Mouse (Mus musculus) mesoderm, embryonic 11.5 days (tissue): ENCODE results near the gene Tcf3.

ENCODE experiments used
- DNase-seq: peaks from one replicate; pipeline ENCODE4 v3.0.0-alpha.2; 2012; ENCODE audit warnings: low read depth, low spot score

The Tcf3 gene

DNA sequence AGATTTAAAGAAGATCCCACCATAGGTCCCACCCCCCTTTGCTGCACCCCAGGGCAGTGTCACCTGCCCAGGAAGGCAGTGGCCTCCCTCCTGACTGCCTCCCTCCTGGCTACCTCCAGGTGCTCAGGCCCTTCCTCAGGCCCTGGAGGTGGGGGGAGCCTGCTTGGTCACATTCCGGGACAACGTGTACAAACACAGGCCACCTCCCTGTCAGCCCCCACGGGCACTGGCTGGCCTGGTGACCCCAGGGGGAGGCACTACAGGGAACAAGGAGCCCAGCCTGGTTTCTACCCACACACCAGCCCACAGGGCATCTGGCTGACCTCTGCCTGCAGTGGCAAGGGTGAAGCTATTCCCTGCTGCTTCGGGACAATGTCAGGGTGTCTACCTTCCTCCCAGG, 4.5 kb upstream of the Tcf3 start:
- no peak for DNase-seq

DNA sequence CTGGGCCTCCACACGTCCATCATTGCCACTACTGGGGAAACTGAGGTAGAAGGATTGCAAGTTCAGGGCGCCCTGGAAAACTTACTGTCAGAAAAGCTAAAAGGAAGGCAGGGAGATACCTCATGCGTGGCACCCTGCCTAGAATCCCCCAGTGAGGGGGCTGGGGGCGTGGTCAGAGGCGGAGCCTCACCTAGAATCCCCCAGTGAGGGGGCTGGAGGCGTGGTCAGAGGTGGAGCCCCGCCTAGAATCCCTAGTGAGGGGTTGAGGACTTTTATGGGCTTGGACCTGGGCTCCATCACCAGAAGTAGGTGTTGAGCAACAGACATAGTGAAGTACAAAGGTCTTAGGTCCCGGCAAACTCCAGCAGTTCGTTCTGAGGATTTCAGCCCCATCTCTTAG, 2.8 kb upstream of the Tcf3 start:
- DNase-seq = no peak

DNA sequence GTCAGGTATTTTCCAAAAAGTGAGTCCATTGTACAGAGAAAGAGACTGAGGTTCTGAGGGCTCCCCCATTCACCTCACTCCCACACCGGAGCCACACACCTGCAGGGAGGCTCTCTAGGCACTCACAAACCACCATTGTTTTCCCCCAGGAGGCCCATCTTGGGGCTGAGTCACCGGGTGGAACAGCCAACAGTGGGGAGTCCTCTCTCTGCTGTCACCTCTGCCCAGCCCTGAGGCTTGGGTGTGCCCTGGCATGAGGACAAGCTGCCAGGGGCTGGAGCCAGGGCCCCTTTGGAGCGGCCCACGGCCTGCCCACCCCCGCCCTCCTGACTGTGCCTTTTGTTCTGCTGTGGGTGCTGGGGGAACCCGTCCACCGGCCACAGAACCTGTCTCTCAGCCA, 2.3 kb upstream of the Tcf3 start:
- no peak for DNase-seq

DNA sequence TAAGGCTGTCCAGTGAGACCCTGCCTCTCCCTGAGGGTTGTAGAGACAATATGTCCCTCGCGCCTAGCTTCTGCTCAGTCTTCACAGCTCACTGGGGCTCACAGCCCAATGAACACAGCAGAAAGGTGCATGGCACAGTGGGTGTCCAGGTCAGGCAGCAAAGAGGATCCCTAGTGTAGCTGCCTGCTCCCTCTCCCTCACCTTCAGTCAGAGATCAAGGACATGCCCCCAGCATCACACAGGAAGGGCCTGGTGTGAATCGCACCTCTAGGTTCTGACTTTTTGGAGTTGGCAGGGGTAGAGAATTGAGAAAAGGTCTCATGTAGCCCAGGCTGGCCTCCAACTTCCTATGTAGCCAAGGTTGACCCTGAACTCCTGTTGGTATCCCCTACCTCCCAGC, 1.4 kb upstream of the Tcf3 start:
- DNase-seq = no peak

DNA sequence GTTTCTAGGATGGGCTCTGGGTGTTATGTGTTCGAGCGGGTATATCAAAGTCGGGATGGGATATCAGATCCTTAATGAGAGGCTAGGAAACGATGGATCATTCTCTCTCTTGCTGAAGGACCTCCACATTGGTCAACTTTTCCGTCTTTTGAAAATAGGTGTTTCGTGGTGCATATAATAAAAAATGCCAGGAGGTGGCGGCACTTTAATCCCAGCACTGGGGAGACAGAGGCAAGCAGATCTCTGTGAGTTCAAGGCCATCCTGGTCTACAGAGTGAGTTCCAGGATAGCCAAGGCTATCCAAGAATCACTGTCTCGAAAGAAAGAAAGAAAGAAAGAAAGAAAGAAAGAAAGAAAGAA, 766 bp upstream of the Tcf3 start:
- no peak for DNase-seq

DNA sequence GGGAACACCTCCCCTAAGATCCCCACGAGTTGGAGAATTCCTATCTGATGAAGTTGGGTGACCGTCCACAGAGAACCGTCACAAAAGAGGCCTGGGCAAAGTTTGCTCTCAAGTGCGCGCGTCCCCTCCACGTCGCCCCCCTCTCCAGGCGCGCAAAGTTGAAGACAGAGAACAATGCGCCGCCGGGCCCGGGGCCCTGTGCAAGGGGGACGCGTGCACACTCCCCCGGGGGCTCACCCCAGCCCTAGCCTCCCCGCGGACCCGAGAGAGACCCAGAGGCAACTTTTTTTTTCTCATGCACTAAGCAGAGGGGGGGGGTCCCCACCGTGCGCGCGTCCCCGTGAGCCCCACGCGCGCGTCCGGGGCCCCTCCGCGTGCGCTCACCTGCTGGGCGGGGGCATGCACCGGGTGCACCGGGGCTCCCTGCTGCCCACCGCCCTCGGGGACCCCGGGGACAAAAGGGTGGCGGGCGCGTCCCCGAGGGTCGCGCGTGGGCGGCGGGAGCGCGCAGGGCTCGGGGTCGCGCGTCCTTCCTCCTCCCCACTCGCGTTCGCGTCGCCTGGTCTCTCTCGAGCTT, 423 bp downstream of the Tcf3 start:
- peak; percentile 60 for DNase-seq

DNA sequence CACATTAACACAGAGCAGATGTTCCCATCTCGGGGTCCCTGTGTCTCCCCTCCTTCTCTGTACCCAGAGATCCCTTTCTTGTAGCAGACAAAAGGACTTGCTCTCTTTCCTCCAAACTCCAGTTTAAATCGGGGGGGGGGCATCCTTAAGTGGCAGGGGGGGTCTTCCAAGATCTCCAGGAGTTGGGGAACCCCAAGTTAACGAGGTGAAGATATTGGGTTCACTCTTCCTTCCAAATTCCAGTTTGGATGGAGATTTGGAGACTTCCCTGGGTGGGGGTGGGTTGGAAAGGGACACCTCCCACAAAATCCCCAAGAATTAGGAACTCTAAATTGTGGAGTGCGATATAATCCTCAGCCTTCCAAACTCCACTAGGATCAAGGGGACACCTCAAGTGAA, 1.1 kb downstream of the Tcf3 start:
- no peak for DNase-seq

DNA sequence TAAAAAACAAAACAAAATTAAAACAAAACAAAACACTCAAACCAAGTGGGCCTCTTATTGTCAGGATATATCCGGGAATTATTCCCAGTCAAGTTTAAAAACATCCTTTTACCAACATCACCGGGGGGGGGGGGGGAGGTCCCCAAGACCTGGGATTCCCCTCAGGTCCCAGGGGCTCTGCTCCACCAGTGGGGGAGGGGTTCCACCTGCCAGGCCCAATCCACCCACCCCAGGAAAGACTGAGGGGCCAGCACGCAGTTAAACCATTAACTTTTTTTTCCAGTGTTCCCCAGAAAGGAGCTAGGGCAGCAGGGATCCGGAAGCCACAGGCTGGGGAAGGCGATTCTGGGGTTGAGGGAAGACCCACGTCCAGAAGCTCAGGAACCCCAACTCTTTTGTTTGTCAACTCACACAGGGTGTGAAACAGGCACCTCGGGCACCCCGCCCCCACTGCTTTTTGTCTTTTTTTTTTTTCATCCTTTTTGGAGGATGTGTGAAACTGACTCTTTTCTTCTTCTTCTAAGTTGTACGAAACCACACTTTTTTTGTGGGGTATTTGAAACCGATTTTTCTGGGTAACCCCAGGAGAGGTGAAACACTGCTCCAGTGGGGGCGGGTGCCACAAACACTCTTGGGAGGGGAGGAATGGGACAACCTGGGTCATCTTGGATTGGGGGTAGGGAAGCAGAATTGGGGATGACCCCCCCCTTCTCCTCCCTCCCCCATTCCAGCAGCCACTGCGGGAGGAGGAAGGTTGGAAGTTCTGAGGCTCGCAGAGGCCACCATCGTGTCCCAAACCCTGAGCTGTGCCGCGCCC, 1.7 kb downstream of the Tcf3 start:
- DNase-seq = no peak

DNA sequence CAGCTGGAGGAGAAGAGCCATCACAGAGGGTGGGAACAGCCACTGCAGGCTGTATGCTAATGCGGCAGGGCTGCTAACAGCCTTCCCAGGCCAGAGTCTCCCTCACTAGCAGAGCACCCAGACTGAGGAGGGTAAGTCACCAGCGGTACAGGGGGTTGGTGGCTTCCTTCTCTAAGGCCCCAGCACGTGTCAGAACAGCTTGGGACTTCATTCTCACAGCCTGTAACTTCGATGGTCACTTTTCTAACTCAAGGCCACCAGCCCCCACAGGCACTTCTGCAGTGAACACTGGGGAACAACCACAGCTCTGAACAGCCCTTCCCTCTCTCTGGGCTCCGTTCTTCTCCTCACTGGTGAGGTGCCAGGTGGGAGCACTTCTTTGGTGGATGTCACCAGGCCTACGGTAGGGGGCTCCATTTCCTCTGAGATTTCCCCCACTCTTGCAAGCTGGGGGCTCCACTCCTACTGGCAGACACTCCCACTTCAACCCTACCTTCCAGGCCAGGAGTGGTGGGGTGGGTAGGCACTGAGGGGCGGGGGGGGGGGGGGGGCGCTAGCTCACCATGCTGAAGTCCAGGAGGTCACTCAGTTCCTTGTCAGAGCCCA, 3.0 kb downstream of the Tcf3 start:
- no peak for DNase-seq

DNA sequence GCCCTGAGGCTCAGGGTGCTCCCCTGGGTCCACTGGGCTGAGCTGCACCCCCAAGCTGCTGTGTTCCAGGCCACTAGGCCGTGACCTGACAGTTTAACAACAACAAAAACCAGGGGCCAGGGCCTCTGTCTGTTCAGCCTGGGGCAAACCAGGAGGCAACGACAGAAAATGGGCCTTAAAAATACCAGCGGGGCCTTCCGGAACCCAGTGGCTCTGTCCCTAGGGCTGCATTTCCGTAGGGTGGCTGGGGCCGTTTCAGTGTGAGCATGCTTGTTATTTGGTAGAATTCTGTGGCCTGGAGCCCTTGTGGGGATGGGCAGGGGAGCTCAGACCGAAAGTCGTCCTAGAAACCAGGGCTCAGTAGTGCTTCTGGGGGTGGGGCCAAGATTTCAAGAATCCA, 3.6 kb downstream of the Tcf3 start:
- DNase-seq = no peak

DNA sequence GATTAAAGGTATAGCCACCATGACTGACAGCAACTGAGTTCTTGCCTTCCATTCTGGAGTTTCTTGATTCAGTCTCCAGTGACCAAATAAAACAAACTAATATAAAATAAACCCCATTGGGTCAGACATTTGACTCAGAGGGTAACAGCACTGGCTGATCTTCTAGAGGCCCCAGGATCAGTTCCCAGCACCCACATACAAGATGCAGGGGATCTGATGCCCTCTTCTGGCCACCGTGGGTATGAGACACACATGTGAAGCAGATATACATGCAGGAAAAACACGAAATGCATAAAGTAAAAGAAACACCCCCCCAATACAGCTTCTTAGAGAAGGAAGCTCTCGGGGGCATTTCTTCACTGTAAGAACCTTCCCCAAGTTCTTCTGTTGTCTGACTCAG, 8.4 kb downstream of the Tcf3 start:
- DNase-seq = no peak

DNA sequence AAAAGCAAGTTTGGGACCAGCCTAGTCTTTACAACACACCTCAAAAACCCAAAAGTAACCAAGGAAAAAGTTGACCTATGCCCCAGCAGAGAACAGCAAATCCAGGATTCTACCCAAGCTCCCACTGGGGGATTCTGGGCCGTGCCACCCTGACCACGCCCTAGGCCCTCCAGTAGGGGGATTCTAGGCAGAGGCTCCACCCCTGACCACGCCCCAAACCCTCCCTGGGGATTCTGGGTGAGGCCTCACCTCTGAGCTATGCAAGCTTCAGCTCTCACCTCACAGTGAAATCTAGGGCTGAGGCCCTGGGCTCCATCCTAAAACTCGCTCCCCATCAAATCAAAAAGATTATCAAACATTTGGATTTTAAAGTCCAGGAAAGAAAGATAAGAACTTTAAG, 9.9 kb downstream of the Tcf3 start:
- peak; percentile 47 for DNase-seq

DNA sequence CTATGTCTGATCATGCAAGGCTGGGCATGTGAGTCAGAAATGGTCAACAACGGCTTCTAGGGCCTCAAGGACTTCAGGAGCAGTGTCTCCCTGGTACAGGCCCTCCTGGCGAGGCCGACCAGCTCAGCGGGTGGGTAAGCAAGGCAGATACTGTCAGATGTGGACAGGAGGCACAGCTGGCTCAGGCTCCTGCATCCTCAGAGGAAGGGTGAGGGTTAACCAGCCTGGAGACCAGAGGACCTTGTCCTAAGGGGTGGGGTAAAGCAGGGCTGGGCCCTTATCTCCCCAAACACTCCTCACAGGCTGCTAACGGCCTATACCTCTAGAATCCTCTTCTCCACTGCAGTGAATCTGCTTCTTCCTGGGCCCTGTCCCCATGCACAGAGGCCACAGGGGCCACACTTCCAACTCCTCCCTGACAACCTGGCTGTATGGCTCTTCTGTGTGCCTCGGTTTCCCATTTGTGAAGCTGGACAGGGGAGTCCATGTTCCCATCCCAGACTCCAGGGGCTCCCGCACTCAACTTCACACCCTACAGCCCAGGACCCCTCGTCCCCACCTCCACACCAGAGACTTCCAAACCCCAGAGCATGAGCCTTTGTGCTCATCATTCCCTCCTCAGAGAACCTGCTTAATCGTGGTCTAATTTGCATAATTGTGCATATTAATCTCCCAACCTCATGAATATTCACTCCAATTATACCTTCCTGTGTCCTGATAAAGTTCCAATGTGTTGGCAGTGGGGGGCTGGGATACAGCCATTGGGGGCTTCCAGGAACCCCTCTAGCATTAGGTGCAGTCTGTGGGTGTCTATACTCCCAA, 11.6 kb downstream of the Tcf3 start:
- DNase-seq = no peak

DNA sequence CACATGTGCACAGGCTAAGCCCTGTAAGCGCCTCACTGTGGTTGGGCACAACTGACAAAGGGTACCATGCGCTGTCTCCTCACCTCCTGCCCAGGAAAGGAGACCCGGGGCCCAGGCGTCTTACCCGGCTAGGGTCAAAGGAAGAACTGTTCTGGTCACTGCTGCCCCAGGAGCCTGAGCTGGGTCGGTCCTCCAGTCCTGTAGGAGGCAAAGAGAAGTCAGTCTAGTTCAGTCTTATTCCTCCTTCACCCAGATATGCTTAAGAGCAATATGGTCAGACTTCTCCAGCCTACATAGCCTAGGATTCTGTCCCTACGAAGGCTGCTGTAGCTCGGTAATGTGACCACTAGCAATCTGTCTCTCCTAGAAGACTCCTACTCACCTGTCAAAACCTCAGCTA, 12.2 kb downstream of the Tcf3 start:
- DNase-seq = no peak

DNA sequence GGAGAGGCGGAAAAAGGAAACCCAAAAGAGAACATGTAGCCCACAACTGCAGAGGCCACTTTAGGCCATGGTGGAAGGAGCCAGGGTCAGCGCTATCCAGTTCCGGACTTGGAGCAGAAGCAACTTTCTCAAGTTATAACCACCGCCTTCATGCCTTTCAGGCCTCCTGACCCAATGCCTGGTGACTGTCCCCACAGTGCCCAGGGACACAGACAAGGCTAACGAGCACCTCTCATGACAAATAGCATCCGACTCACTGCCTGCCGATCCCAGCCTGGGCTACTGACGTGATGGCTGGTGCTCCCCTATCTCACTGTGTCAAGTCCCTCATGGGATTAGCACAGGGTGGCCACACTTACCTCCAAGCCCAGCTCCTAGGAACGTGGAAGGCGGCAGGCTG, 12.7 kb downstream of the Tcf3 start:
- DNase-seq = no peak

DNA sequence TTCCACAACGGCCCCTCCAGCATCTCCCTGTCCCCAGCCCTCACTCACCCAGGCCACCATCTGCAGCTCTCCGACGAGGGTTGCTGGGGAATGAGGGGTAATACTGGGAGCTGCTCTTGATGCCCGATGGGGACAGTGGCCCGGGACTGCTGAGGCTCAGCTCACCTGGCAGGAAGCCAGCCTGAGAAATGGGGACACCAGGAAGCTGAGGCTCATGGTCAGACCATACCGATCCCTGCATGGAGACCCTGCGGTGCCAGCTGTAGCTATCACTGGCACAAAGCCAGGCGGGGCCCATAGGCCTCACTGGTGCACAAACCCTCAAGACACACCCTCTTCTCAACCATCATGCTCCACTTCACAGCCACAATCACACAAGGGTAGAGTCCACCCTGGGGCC, 14.0 kb downstream of the Tcf3 start:
- no peak for DNase-seq

DNA sequence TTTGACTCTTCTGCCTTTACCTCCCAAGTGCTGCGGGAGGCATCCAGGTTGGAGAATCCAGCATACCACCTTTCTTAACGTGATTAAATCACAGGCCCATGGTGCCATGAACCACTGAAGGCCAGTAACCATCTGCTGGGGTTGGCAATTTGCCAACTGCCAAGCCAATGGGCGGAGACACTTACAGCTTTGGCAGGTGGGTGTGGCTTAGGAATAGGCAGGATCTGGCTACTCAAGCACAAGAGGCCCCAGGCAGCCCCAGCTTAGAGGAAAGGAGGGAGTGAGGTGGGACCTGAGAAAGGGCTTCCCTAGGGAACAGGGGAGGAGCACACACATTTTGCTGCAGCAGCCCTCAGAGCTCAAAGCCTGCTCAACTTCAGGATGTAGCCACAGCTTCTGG, 15.1 kb downstream of the Tcf3 start:
- DNase-seq = no peak

DNA sequence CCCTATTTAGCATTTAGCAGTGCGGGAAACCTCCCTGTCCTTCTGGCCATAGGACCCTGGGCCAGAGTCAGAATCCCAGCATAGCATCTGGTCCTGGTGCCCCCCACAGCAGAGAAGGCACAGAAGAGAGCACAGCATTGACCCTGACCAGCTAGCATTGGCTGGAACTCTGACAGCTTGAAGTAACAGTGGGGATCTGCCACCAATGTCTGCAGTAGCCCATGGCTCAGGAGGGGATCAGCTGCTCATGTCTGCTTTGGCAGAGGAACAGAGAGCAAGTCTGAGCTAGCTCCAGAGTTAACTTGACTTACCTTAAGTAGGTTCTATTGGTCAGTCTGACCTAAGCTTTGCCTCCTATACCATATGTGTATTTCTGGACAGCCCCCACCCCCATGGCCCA, 15.6 kb downstream of the Tcf3 start:
- DNase-seq = no peak

DNA sequence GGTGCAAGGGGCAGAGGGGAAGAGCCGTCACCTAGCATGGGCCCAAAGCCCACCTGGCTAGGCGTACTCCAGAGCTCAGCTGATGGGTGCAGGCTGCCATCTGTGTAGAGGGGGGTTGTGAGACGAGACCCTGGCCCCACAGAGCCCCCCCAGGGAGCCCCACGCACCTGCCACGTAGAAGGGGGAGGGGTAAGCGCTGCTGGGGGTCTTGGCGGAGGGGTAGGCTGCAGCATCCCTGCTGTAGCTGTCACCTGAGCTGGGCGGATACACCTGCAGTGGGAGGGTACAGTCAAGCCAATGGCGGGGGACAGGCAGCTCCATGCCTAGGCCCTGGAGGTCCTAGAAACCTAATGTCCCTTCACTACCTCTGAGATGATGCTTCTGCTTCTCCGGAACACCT, 16.1 kb downstream of the Tcf3 start:
- DNase-seq = no peak

DNA sequence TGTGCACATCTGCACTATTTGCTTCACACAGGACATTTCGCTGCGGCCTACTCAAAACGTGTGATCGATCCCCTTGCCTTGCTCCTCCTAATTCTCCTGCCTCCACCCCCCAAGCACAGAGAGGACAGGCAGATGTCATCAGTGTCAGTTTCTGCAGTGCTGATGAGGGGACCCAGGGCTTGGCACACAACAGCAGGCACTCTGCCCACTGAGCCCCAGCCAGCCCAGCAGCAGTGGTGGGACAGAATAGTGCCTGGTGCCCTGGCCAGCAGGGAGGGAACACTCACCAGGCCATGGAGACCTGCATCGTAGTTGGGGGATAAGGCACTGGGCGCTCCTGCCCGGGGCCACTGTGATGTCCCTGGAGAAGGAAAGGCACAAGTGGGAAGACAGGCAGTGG, 17.9 kb downstream of the Tcf3 start:
- DNase-seq = no peak

DNA sequence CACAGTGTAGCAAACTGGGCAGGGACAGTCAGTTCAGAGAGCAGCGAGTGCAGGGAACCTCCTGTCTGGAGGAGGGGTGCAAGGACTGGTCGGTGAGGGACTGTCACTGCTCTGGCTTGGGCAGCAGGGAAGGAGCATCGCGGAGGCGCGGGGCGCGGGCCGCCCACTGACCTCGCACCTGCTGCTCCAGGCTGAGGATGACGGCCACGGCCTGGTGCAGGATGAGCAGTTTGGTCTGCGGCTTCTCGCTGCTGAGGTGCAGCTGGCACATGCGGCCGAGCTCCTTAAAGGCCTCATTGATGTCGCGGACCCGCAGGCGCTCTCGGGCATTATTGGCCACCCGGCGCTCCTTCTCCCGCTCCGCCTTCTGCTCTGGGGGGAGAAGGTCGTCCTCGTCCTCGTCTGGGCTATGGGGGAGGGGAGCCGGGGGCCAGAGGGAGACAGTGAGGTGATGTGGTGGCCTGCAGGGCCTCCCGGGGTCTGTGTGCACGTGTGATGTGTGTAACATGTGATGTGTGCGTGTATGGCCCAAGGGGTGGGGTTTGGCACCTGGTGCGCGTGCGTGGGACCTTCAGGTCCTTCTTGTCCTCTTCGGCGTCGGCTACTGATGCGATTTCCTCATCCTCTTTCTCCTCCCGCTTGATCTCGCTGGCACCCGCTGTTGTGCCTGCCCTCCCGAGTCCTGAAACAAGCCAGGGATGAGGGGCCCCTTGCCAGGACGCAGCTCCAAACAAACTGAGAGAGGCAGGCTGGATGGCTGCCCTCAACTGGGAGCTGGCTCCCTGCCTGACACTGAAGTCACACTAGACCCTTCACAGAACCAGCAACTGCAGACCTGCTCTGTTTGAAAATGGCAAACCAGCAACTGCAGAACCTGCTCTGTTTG, 20.5 kb downstream of the Tcf3 start:
- DNase-seq = no peak

DNA sequence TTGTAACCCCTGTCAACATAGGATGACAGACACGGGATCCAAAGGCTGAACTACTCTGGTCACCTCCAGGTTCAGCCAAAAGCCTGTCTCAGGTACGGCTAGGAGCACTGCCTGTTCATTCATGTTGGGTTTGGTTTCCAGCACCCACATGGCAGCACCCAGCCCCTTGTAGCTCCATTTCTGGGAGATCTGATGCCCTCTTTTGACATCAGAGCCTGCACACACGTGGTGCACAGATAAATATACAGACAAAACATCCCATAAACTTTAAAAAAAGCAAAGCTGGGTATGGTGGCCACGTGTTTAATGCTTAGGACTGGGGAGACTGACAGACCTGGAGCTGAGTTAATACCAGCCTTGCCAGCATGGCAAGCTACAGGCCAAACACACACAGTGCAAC, 25.5 kb downstream of the Tcf3 start:
- no peak for DNase-seq
